Mouse (Mus musculus) heart, adult 11 months (tissue): ENCODE measurements at regions not wholly inside any gene's neighbourhood (a gene's known extent, or its start where the extent isn't known, plus 50 kb on each side); places are given as distances from the start of the nearest gene placed in this dataset.
A peak's percentile ranks its signal among the peaks of the same experiment; 100 is the strongest.

Experiments
- DNase-seq: peaks from one replicate; pipeline ENCODE4 v3.0.0; 2022

DNA sequence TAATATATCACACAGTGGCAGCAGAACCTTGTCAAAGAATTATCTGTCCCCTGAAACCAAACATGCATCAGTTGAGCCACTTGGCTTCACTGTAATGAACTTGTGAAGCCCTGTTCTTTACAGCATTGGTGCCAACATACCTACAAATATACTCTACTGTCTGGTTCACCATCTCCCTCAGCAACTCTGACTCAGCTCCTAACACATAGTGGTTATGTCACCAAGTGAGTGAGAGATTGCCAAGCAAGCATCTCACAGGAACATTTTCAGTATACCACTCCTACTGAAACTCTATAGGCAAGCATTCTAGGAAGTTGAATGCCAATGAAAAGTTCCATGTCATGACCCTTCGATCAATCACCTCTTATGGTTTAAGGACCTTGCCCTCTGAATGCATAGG lies 321.2 kb upstream of the Pabpc6 start:
- peak; percentile 72 for DNase-seq

DNA sequence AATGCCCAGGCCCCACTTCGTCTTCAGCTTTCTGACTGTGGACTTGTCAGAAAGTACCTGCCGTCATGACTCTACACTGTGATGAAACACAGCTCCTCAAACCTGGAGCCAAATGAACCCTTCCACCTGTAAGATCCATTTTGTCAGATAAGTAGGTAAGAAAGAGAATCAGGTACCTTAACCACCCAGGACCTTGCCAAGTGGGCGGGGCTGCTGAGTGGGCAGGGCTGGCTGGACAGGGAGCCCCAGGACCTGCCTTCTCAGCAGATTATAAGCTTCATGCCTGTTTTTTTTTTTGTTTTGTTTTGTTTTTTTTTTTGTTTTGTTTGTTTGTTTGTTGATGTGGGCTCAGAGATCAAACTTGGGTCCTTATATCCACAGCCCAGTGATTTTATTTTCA lies 311.8 kb upstream of the Pabpc6 start:
- DNase-seq: peak; percentile 69

DNA sequence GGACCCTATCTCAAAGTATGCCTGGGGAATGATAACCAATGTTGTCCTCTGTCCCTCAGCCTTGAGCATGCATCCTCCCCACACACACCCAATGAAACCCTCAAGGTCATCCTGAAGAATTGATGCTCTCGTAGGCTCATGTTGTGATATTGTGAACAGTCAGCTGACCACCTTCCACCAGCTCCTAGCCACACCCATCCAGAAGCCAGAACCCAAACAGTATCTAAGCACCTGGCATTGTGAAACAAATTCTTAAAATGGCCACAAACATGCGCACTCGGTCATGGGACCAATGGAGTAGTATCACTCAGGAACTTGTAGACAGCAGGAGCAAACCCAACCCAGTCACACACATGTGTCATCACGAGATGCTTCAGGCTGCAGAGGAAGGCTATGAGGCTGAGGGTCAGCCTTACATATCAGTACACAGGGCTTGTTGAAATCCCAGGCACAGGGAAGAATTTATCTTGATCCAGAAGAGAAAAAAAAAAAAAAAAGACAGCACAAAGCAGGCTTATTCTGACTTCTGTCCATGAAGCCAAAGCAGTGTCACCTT lies 307.4 kb upstream of the Pabpc6 start:
- DNase-seq: peak; percentile 71

DNA sequence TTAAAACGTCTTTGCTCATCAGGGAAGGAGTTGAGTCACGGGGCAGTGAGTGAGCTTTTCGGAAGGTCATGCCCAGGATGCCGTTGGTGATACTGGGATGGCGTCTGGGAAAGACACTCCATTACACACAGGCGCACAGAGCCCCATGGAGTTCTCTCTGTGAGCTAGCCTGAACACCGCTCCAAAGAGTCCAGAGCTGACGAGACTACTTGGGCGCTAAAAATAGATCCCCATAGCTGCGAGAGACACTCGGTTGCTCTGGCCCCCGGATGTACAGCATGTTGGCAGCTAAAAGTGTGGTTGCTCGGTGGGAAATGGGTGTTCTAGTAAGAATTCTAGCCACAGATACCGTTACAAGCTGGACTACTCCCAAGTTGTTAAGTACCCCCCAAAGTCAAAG lies 306.5 kb upstream of the Pabpc6 start:
- DNase-seq: peak; percentile 84

DNA sequence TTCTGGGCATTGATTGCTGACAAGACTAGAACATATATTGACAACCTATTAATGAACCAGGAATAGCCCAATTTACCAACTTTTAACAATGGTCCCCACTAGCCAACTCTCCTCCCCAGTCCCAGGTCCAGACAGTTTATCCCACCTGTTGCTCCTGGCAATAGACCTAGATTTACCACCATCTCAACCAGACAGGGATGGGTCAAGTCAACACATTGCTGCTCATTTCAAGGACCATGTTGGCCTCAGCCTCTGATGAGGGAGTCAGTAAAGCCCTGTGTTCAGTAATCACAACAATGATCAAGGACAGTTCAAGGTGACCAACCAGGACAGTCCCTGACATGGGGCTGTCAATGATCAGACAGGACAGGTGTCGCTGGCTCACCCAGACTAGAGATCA lies 305.6 kb upstream of the Pabpc6 start:
- peak; percentile 64 for DNase-seq

DNA sequence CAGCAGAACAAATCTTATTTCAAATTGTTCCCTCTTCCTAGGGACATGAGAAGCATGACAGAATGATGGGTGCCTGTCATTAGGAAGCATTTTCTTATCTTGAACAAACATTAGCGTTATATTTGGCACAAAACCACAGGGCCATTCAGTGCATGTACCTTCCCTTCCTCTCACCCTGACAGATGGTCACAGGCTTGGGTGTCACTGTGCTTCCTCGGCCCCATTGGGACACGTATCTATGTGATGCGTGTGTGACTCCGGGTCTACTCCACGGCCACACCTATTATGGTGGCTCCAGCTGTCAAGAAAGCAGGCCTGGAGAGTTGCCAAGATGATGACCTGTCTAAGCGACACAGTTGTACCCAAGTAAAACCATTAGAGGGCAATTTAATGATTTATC lies 298.5 kb upstream of the Pabpc6 start:
- no peak for DNase-seq

DNA sequence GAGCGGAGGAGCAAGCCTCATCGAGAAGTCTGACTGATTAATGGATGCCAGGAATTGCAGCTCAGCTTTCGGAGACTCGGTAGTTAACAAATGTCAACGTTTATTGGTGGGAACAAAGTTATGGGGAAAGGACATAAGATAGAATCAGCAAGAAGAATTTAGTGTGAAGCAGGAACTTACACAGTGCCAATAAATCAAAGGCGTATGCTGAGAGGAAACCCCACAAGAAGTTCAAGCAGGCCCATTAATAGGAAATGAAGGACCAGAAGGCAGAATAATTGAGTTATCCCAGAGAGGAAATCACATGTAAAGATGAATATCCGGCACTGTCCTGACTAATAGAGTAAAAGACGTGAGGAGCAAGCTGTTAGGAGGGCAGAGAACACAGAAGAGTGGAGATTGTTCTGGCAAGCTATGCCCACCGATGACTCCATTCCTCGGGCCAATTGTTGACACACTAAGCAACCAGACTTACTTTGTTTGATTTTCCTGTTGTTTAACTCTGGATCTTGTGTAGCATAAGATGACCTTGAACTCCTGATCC lies 293.4 kb upstream of the Pabpc6 start:
- DNase-seq: no peak

DNA sequence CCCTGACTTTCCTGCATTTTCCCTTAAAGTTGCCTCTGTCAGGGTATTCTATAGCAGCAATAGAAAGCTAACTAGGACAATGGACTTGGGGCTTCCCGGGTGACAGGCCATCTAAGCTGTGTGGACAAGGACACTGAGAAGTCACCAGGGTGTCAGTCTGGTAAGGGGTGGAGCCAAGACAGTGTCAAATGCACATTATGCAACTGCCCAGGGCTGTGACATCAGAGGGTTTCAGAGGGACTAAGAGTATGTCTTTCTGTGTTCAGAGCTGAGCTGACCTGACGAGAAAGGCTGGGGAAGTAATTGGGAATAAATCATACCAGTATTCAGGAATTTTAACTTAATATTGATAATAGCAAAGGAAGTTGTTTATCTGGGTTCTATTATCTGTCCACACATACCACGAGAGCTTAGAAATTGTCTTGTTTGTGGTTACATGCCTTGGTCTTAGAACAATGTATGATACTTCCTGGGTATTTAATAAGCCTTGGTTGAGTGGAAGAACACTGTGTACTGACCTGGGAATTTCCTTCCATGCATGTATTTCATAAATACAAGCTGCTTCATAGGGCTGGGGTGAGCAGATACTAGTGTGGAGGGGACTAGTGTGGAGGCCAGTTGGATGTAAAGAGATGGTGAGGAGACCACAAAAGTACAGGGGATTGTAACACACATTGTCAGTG lies 279.6 kb upstream of the Pabpc6 start:
- no peak for DNase-seq

DNA sequence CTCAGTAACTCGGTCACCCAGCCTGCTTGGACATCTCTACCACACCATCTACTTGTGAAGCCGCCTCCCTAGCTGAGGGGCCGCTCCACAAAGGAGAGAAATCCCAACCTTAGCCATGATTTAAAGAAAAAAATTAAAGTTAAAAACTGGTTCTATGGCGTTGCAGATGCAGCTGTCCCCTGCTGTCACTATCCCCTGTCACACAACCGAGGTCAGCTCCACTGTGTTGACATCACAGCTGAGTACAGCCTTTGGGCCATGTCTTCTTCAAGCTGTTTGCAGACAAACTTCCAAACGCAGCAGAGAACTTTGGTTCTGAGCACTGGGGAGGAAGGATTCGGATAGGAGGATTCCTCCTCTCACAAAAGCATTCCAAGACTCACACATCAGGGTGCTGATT lies 278.1 kb upstream of the Pabpc6 start:
- DNase-seq: no peak

DNA sequence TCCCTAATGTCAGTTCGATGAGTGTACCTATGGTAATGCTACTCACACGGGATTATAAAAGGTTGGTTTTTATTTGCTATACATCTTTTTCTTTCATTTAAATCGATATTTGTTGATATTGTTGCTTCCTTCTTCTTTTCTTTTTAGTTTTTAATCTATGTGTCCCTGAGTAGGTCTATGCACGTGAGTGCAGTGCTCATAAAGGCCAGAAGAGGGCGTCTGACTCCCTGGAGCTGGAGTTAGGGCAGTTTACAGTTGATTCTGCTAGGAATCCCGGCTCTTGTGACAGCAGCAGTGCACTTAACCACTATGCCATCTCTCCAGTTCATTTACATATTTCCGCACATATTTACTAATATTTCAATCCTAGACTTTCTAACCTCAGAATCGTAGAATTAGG lies 275.0 kb upstream of the Pabpc6 start:
- DNase-seq: peak; percentile 30

DNA sequence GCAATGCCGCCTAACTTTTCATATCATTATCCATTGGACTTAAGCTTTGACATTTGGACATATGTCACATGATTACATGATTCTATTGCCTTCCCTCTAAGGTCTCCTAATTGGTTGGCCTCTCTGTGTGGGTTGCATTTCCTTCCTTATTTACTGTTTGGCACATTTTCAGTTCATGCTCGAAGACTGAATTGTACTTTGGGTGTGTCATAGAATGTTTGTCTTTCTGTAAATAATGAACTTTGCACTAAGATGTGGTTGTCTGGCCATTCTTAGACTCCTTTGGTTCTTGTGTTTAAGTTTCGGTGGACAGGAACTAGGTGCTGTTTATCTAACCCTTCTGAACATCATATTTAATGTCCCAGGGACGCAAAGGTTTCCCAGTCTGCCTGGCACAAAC lies 272.7 kb upstream of the Pabpc6 start:
- DNase-seq: peak; percentile 31

DNA sequence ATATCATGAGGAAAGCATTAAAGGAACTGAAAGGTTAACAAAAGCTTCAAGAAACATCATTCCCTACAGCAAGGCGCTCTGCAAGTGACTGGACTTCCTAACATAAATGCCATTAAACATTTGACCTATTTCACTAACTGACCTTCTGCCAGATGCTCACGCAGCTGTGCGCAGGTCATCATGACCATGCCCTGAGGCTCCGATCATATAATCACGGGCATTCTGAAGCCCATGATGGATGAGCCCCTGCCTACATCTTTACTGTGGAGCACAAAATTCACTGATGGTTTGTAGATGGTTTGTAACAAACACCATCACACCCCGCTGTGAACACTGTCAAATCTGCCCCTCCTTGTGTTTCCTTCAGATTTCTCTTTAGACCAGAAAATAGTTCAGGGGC lies 270.1 kb upstream of the Pabpc6 start:
- no peak for DNase-seq

DNA sequence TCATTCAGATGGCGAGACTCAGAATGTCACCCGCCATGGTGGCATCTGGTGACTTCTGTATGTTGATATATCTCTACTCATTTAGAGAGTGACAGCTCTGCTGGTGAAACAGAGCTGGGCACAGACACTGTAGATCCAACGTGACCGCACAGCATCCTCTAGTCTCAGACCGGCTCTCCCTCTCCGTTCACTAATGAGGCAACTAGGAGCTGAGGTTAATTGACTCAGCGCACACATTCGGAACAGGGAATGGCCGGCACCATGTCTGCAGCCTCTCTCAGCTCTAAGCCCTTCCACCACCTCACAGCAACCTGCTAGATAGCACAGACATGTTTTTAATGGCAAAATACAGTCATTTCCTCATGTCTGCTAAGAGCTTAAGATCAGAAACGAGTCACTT lies 268.9 kb upstream of the Pabpc6 start:
- no peak for DNase-seq

DNA sequence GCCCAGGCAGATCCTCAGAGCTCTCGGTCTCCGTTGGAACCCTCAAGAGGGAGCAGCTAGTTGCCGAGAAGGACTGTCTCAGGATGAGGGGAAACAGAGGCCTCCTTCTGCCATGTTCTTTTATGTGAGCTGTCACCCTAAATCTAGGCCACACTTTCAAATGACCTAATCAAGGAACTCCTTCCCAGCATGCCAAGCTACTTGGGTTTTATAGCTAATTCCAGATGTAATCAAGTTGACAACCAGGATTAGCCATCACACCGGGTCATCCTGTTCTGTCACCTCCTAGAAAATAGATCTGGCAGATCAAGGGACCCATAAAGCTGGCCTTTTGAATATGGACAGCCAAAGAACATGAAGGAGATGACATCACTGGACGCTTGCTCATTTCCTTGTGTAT lies 267.7 kb upstream of the Pabpc6 start:
- peak; percentile 50 for DNase-seq

DNA sequence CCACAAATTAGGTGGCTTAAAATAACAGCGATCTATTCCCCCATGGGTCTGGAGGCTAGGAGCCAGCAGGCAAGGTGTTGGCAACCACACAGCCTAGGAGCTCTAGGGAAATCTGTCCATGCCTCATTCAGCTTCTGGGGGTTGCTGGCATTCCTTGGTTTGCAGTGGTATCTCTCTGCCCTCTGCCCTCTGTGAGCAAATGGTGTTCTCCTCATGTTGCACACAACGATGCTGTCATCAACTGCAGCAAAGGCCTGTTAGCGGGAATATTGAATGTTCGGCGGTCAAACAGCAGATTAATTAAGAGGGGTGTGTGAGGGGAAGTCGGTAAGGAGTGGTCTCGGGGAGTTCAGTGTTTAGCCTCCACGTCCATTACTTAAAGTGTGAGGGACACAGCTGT lies 262.7 kb upstream of the Pabpc6 start:
- DNase-seq: peak; percentile 77

DNA sequence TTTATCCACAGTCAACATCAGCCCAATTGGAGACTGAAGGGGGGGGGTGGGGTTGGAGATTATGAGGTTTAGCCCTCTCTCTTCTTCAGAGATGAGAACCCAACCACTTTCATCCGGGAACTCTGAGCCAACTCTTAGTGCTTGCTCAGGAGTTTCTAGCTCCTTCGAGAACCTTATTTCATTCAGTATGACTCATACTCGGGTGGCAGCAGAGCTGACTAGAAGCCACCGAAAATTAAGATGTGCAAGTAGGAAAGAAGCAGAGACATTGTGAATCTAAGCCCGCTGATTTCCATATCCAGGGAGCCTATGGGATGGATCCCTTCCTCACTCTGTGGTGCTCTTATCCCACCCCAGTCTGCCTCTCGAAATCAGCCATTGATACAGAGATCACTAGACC lies 262.0 kb upstream of the Pabpc6 start:
- DNase-seq: peak; percentile 76

DNA sequence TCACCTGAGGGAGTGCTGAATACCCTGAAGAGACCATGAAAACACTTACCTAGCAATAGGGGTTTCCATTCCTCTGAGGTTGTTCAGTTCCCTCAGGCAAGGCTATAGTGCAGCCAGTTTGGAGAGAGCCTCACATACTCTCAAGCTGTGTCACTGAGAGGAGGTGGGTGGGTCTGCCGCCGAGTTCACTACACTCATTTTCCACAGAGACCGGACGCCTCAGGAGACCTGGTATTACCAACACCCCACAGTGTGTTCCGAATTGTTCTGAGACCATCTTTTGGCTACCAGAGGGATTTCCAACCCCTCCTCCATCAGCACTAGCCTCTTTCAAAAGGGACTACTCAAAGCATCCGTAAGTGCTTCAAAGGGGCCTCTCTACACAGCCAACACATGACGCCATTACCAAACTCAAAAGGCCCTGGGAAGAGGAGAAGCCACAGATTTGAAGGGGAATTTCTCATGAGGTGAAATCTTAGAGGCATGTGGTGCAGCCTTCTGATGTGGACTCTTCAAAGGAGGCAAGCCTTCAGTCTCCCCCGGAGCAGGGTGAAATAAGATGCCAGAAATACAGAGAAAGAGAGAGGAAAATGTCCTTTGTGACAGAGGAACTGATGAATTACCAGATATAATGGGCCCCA lies 260.1 kb upstream of the Pabpc6 start:
- DNase-seq: peak; percentile 66

DNA sequence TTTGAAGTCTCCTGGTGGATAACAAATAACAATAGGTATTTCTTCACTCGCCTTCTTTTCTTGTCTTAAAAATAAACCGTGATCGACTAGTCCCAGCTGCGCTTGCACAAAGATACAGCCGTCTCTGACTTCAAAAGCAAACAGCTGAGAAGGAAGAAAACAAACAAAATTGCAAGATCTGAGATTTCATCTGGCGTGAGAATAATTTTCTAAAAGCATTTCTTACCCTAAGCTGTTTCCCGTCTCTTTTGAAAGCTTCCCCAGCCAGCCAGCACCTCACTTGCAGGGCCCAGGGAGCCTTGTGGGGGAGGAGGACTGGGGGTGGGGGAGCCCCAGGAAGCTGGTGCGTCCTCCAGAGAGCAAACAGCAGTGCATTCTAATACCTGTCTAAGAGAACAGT lies 258.2 kb upstream of the Pabpc6 start:
- peak; percentile 87 for DNase-seq

DNA sequence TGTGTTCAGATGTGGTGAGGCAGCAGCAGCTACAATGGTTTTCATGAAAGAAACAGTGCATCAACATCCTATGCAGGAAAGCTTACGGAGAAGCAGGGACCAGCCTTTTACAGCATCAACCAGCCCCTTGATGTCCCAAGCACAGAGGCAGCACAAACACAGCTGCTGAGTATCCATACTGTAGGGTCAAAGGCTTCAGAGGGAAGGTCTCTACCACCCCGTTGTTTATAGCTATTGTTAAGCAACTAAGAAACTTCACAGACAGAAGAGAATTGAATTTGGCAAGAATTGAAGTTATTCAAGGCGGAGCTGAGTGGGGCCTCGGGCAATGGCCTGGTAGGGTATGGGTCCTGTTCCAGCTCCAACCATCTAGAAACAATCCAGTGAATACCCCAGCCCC lies 256.8 kb upstream of the Pabpc6 start:
- peak; percentile 59 for DNase-seq

DNA sequence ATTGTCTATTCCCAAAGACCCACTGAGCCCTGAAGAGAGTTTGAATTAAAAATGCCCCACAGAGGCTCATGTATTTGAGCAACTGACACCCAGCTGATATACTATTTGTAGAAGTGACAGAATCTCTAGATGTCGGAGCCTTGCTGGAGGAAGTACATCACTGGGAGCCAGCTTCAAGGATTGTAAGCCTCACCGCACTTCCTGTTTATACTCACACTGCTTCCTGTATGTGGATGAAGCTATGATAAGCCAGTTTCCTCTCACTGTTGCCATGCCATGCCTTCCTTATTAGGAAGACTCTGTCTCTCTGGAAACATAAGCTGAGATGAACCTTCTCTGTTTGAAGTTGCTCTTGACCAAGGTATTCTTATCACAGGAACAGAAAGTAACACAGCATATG lies 251.8 kb upstream of the Pabpc6 start:
- DNase-seq: peak; percentile 92

DNA sequence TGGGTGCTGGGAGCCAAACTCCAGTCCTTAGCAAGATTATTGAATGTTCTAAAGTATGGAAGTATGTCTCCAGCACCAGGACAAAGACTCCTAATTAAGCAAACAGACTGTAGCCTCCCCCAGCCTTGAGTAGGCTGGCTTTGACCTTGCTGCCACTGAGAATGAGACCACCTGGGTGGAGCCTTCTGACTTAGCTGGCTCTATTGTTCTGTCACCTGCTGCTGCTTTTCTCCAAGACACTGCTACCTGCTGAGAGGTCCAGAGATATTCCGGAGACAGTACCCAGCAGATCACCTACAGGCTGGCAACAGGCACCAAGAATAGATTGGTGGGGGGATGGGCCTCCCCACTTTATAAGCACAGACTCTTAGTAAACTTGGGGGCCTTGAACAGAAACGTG lies 247.5 kb upstream of the Pabpc6 start:
- peak; percentile 50 for DNase-seq

DNA sequence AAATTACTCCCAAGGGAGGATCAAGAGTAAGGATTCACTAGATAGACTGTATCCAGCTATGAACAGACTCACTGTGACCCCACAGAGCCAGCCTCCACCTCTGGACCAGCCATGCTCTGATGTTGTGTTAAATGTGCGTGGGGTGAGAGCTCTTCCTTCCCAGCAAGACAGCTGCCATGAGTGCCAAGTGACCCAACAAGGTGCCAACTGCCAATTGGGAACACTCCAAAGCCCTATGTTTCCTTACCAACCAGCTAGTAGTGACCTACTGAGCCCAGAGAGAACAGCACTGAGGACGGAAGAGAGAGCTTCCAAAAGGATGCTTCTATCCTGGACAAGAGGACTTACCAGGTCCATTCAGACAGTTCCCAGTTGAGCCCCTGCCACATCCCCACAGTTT lies 241.3 kb upstream of the Pabpc6 start:
- DNase-seq: peak; percentile 87

DNA sequence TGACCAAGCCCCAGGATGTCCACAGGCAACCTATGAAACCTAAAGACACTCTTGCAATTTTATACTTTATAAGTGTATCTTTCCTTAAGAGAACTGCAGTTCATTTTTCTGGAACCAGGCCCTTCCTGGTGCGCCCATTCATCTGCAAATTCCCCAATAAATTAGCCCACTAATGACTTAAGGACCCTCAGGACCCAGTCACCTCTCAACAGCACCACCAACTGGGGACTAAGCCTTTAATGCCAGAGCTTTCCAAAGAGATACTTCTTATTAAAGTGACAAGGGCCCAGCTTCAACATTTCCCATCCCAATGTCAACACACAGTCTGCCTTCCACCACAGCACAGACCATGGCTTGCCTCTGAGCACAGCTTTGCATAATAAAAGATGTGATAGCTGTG lies 237.6 kb upstream of the Pabpc6 start:
- DNase-seq: peak; percentile 48
